Mouse (Mus musculus) heart, embryonic 15.5 days (tissue): Measurements from ENCODE around the gene Pomt1. TPM values are rescaled to one million over a fixed set of nuclear protein-coding genes. Genes with fewer than 3 reads are reported as not detected.

Experiments
- ATAC-seq: fragments of 200-750 bp; cut with Nextera tagmentation; replicated peaks from 2 replicates; pipeline ENCODE4 v1.8.0; 2017; ENCODE audit warnings: low read depth, moderate TSS enrichment; ENCODE audit not compliant: insufficient number of reproducible peaks, insufficient read depth, low FRiP score
- H3K27ac ChIP-seq: fragments of 300-500 bp; sonication (generic); 2 replicates; pipeline ENCODE4 v1.5.1; 2015; ENCODE audit warnings: mild to moderate bottlenecking, inconsistent platforms
- H3K27me3 ChIP-seq: fragments of 300-500 bp; sonication (generic); 2 replicates; pipeline ENCODE4 v1.6.1; 2015; ENCODE audit warnings: inconsistent platforms
- H3K36me3 ChIP-seq: fragments of 300-500 bp; sonication (generic); 2 replicates; pipeline ENCODE4 v1.6.1; 2015; ENCODE audit warnings: mild to moderate bottlenecking, inconsistent platforms
- H3K4me1 ChIP-seq: fragments of 300-500 bp; sonication (generic); replicated peaks from 2 replicates; pipeline ENCODE4 v1.6.1; 2015; ENCODE audit warnings: inconsistent platforms
- H3K4me2 ChIP-seq: fragments of 300-500 bp; sonication (generic); 2 replicates; pipeline ENCODE4 v1.6.1; 2015; ENCODE audit warnings: inconsistent platforms, mild to moderate bottlenecking, moderate library complexity
- H3K4me3 ChIP-seq: fragments of 300-500 bp; sonication (generic); 2 replicates; pipeline ENCODE4 v1.5.1; 2015; ENCODE audit warnings: mild to moderate bottlenecking, inconsistent platforms
- H3K9ac ChIP-seq: fragments of 300-500 bp; sonication (generic); 2 replicates; pipeline ENCODE4 v1.6.1; 2015; ENCODE audit warnings: mild to moderate bottlenecking, inconsistent platforms
- H3K9me3 ChIP-seq: fragments of 300-500 bp; sonication (generic); replicated peaks from 2 replicates; pipeline ENCODE4 v1.6.1; 2016; ENCODE audit warnings: inconsistent platforms
- WGBS: fragments of 180-500 bp; shearing (Covaris S2); methylation state at CpG from one replicate; pipeline ENCODE4 v1.1.7; 2015; ENCODE audit warnings: mixed read lengths; 5-methylcytosine and 5-hydroxymethylcytosine counted together
- polyA plus RNA-seq: library from polyadenylated mRNA; unstranded; fragments of >200 nt; fragmentation: Nextera tagmentation; extraction: Ambion mirVana; gene quantifications from 2 replicates; pipeline ENCODE4 v1.2.1, GENCODE M21; 2015

Pomt1 gene
- polyA plus RNA-seq, 1 experiment from 2014 or later: 15.4 TPM

GRCm38 (mm10) chr2:32252658-32253057, 16.3 kb downstream of the Pomt1 start:
- Histone ChIP-seq H3K9me3 (no peaks in the 10 kb centered on the region), H3K4me2 (no peak overlapping the region), H3K4me1 (no peaks in the 10 kb centered on the region), H3K9ac (no peak overlapping the region), H3K4me3 (no peak overlapping the region), H3K36me3 (peaks cover 51% of the 10 kb centered on the region), H3K27me3 (no peaks in the 10 kb centered on the region), H3K27ac (no peak overlapping the region)
- 82% methylated on average over 5 of the region's 5 CpGs for WGBS
- ATAC-seq: no peak

- Histone ChIP-seq H3K9ac (no peak overlapping the region), H3K4me3 (no peak overlapping the region), H3K4me2 (no peak overlapping the region), H3K27me3 (no peaks in the 10 kb centered on the region), H3K36me3 (peaks cover 55% of the 10 kb centered on the region), H3K4me1 (no peaks in the 10 kb centered on the region), H3K9me3 (no peaks in the 10 kb centered on the region), H3K27ac (no peak overlapping the region)
- WGBS: 80% methylated on average over 1 of the region's 1 CpGs
- no peak for ATAC-seq
These were observed 17.0 kb downstream of the Pomt1 start for GRCm38 (mm10) chr2:32253352-32253751.

GRCm38 (mm10) chr2:32254563-32254962, 18.2 kb downstream of the Pomt1 start:
- Histone ChIP-seq H3K9ac (no peak overlapping the region), H3K4me3 (no peak overlapping the region), H3K36me3 (peaks cover 55% of the 10 kb centered on the region), H3K27ac (no peak overlapping the region), H3K27me3 (no peaks in the 10 kb centered on the region), H3K4me1 (peaks cover 9% of the 10 kb centered on the region), H3K4me2 (no peak overlapping the region), H3K9me3 (no peaks in the 10 kb centered on the region)
- WGBS: 86% methylated on average over 5 of the region's 5 CpGs
- ATAC-seq: no peak

- no peaks in the 10 kb centered on the region for H3K9me3 ChIP-seq
- H3K27me3 ChIP-seq: no peaks in the 10 kb centered on the region
- peaks cover 13% of the 10 kb centered on the region for H3K4me1 ChIP-seq
- no peak overlapping the region for H3K4me3 ChIP-seq
- WGBS: 90% methylated on average over 11 of the region's 11 CpGs
- no peak overlapping the region for H3K27ac ChIP-seq
- H3K4me2 ChIP-seq: no peak overlapping the region
- H3K36me3 ChIP-seq: peaks cover 44% of the 10 kb centered on the region
- H3K9ac ChIP-seq: no peak overlapping the region
- no peak for ATAC-seq
These were observed 19.9 kb downstream of the Pomt1 start for GRCm38 (mm10) chr2:32256273-32256672.

GRCm38 (mm10) chr2:32258887-32259533, 22.6 kb downstream of the Pomt1 start:
- WGBS: 47% methylated on average over 6 of the region's 6 CpGs
- Histone ChIP-seq H3K27ac (peak overlapping the region; percentile 64; the same call in 1 of the 2 replicates), H3K4me1 (peaks cover 13% of the 10 kb centered on the region), H3K4me2 (peak overlapping the region; percentile 65), H3K9me3 (no peaks in the 10 kb centered on the region), H3K4me3 (peak overlapping the region; percentile 71), H3K27me3 (no peaks in the 10 kb centered on the region), H3K36me3 (peaks cover 29% of the 10 kb centered on the region), H3K9ac (peak overlapping the region; percentile 79)
- ATAC-seq: no peak

- under 1% methylated on average over 59 of the region's 59 CpGs for WGBS
- H3K9me3 ChIP-seq: no peaks in the 10 kb centered on the region
- H3K9ac ChIP-seq: peak within 1 kb of the TSS; percentile 79
- no peaks in the 10 kb centered on the region for H3K27me3 ChIP-seq
- H3K36me3 ChIP-seq: peaks cover 21% of the 10 kb centered on the region
- peak; percentile 83 for ATAC-seq
- H3K27ac ChIP-seq: peak within 1 kb of the TSS; percentile 64
- H3K4me3 ChIP-seq: peak within 1 kb of the TSS; percentile 71
- peak within 1 kb of the TSS; percentile 65 for H3K4me2 ChIP-seq
- H3K4me1 ChIP-seq: peaks cover 13% of the 10 kb centered on the region
These were observed 23.4 kb downstream of the Pomt1 start, which contains the start of gene Uck1 for GRCm38 (mm10) chr2:32259657-32260417. Uck1 (minus strand) TSS chr2:32260159.

- ATAC-seq: no peak
These were observed 24.2 kb downstream of the Pomt1 start for GRCm38 (mm10) chr2:32260635-32261034.

GRCm38 (mm10) chr2:32275823-32276222, 39.4 kb downstream of the Pomt1 start:
- peaks cover 37% of the 10 kb centered on the region for H3K36me3 ChIP-seq
- H3K27ac ChIP-seq: no peak overlapping the region
- no peak overlapping the region for H3K4me3 ChIP-seq
- H3K9me3 ChIP-seq: no peaks in the 10 kb centered on the region
- no peaks in the 10 kb centered on the region for H3K27me3 ChIP-seq
- H3K9ac ChIP-seq: no peak overlapping the region
- H3K4me2 ChIP-seq: no peak overlapping the region
- H3K4me1 ChIP-seq: no peaks in the 10 kb centered on the region
- no peak for ATAC-seq
- 76% methylated on average over 3 of the region's 3 CpGs for WGBS

More at GRCm38 (mm10) chr2:32260635-32261034, 24.2 kb downstream of the Pomt1 start:
- Histone ChIP-seq H3K4me2 (no peak overlapping the region; the same call in 1 of the 2 replicates), H3K9me3 (no peaks in the 10 kb centered on the region), H3K36me3 (peaks cover 21% of the 10 kb centered on the region), H3K9ac (no peak overlapping the region), H3K27ac (no peak overlapping the region), H3K27me3 (0 out of 2 replicates have a peak, but pooled peaks cover 2% of the 10 kb centered on the region), H3K4me1 (peaks cover 13% of the 10 kb centered on the region), H3K4me3 (0 out of 2 replicates have a peak overlapping the region, but pooled peaks have one; percentile 71)
- 23% methylated on average over 4 of the region's 4 CpGs for WGBS

GRCm38 (mm10) chr2:32282289-32282688, 45.9 kb downstream of the Pomt1 start:
- Histone ChIP-seq H3K27me3 (no peaks in the 10 kb centered on the region), H3K9ac (no peak overlapping the region), H3K4me3 (no peak overlapping the region), H3K36me3 (peaks cover 66% of the 10 kb centered on the region), H3K4me2 (no peak overlapping the region), H3K27ac (0 out of 2 replicates have a peak overlapping the region, but pooled peaks have one; percentile 2), H3K4me1 (peaks cover 14% of the 10 kb centered on the region), H3K9me3 (no peaks in the 10 kb centered on the region)
- 78% methylated on average over 2 of the region's 2 CpGs for WGBS
- ATAC-seq: no peak; the same call in 1 of the 2 replicates

GRCm38 (mm10) chr2:32282727-32283126, 46.3 kb downstream of the Pomt1 start:
- H3K4me1 ChIP-seq: peaks cover 14% of the 10 kb centered on the region
- H3K4me2 ChIP-seq: no peak overlapping the region
- H3K4me3 ChIP-seq: no peak overlapping the region
- H3K9me3 ChIP-seq: no peaks in the 10 kb centered on the region
- WGBS: 91% methylated on average over 1 of the region's 1 CpGs
- H3K9ac ChIP-seq: no peak overlapping the region
- H3K27ac ChIP-seq: 0 out of 2 replicates have a peak overlapping the region, but pooled peaks have one; percentile 2
- no peak for ATAC-seq
- H3K36me3 ChIP-seq: peaks cover 62% of the 10 kb centered on the region
- no peaks in the 10 kb centered on the region for H3K27me3 ChIP-seq

- no peak overlapping the region for H3K4me2 ChIP-seq
- H3K9ac ChIP-seq: no peak overlapping the region
- no peaks in the 10 kb centered on the region for H3K9me3 ChIP-seq
- H3K36me3 ChIP-seq: peaks cover 49% of the 10 kb centered on the region
- H3K27me3 ChIP-seq: no peaks in the 10 kb centered on the region
- no peak overlapping the region for H3K27ac ChIP-seq
- 81% methylated on average over 3 of the region's 3 CpGs for WGBS
- peaks cover 18% of the 10 kb centered on the region for H3K4me1 ChIP-seq
- no peak for ATAC-seq
- H3K4me3 ChIP-seq: no peak overlapping the region
These were observed 47.6 kb downstream of the Pomt1 start for GRCm38 (mm10) chr2:32283986-32284385.
